ENCODE assay signal across 24 mouse cellular contexts in the genomic region with DNA sequence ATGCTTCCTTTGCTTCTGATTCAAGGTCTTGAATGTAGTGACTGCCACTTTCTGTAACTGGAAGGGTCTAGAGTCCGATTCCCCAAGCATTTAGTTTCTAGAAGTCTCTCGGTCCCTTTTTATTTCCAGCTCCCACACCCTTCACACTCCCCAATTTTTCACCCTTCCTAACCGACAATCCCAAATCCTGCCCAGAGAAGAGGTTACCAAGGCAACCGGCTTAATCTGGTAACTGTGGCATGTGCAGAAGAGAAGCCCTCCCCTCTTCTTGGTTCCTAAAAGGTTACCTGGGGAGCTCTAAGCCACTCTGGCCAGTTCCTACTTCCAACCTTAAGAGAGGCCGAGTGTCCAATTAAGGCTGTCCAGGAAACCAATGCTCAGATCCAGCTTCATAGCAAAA. TPM values are rescaled to one million over a fixed set of nuclear protein-coding genes. Genes with fewer than 3 reads are reported as not detected.
A peak's percentile ranks its signal among the peaks of the same experiment; 100 is the strongest.
DNase-seq lines count a peak whose midpoint lies in the region; ATAC-seq and TF ChIP-seq lines count a peak whose summit lies in the region.
"Had no signal": no experiment of that assay in that cellular context is flagged by ENCODE, and none has a peak within 500 bp of the region (broad histone marks: within the 10 kb centered on the region; RNA-seq: fewer than 3 reads in every experiment).

No protein-coding gene starts in this region.

- no peak for TF ChIP-seq POLR2A in olfactory bulb, adult 2 months (IDR thresholded peaks at IDR 0.05; ENCODE audit: insufficient read depth, low read depth, low read length)

- no peak overlapping the region for H3K9ac ChIP-seq in forebrain, embryonic 14.5 days (ENCODE audit: low read length)
- no peak overlapping the region for H3K9ac ChIP-seq in forebrain, embryonic 16.5 days (replicated peaks; ENCODE audit: low read depth, low read length)
- no peak overlapping the region for H3K9ac ChIP-seq in midbrain, embryonic 15.5 days
- no peak overlapping the region for H3K9ac ChIP-seq in intestine, embryonic 16.5 days (ENCODE audit: low read depth, low read length)
- H3K9ac ChIP-seq: embryonic facial prominence, embryonic 13.5 days; heart, embryonic 15.5 days; hindbrain, embryonic 15.5 days; kidney, embryonic 15.5 days; limb, embryonic 12.5 days; liver, embryonic 13.5 days; lung, embryonic 14.5 days; neural tube, embryonic 15.5 days had no signal

- DNase-seq in forebrain, embryonic 14.5 days (ENCODE audit: low spot score) = peak; percentile 14
- no peak for DNase-seq in midbrain, embryonic 10.5 days (ENCODE audit: low spot score)
- DNase-seq in brain, adult 2 months (ENCODE audit: low read depth, low spot score) = peak; percentile 69
- no peak for DNase-seq in ovary, postnatal 36 days (ENCODE audit: low spot score)
- DNase-seq: gastrocnemius, postnatal 36 days; heart, postnatal 4 days; kidney, postnatal 4 days; liver, embryonic 13.5 days; lung, embryonic 14.5 days; midbrain, embryonic 14.5 days; retina, postnatal 1 day; thymus, postnatal 36 days had no signal

- H3K27me3 ChIP-seq in forebrain, embryonic 14.5 days (replicated peaks; ENCODE audit: control insufficient read depth, insufficient read depth, low read length) = 0 out of 2 replicates have a peak, but pooled peaks cover 4% of the 10 kb centered on the region
- no peaks in the 10 kb centered on the region for H3K27me3 ChIP-seq in forebrain, embryonic 16.5 days (replicated peaks; ENCODE audit: control insufficient read depth, insufficient read depth, low read length)
- H3K27me3 ChIP-seq in midbrain, embryonic 10.5 days (ENCODE audit: low read depth, poor library complexity, severe bottlenecking) = peaks cover 41% of the 10 kb centered on the region
- no peaks in the 10 kb centered on the region for H3K27me3 ChIP-seq in midbrain, embryonic 15.5 days (replicated peaks)
- no peaks in the 10 kb centered on the region for H3K27me3 ChIP-seq in intestine, embryonic 16.5 days (replicated peaks; ENCODE audit: control insufficient read depth, insufficient read depth, low read length)
- H3K27me3 ChIP-seq: hindbrain, embryonic 15.5 days; neural tube, embryonic 15.5 days had no signal

- H3K36me3 ChIP-seq in forebrain, embryonic 14.5 days (ENCODE audit: control insufficient read depth, insufficient read depth, low read length) = peaks cover 42% of the 10 kb centered on the region
- peaks cover 16% of the 10 kb centered on the region for H3K36me3 ChIP-seq in forebrain, embryonic 16.5 days (ENCODE audit: control insufficient read depth, insufficient read depth)
- H3K36me3 ChIP-seq in midbrain, embryonic 10.5 days = peaks cover 48% of the 10 kb centered on the region
- H3K36me3 ChIP-seq in midbrain, embryonic 15.5 days (replicated peaks) = peaks cover 26% of the 10 kb centered on the region
- peaks cover 9% of the 10 kb centered on the region for H3K36me3 ChIP-seq in intestine, embryonic 16.5 days (ENCODE audit: control insufficient read depth, insufficient read depth, low read length)

- no peak overlapping the region for H3K4me3 ChIP-seq in forebrain, embryonic 14.5 days (ENCODE audit: low read depth, low read length)
- H3K4me3 ChIP-seq in forebrain, embryonic 16.5 days (replicated peaks; ENCODE audit: low read length) = no peak overlapping the region
- H3K4me3 ChIP-seq in midbrain, embryonic 10.5 days = peak overlapping the region; percentile 9
- H3K4me3 ChIP-seq in midbrain, embryonic 15.5 days = no peak overlapping the region
- no peak overlapping the region for H3K4me3 ChIP-seq in olfactory bulb, adult 2 months (ENCODE audit: insufficient read depth, low read depth, low read length)
- H3K4me3 ChIP-seq in intestine, embryonic 16.5 days (ENCODE audit: low read length) = no peak overlapping the region
- H3K4me3 ChIP-seq: embryonic facial prominence, embryonic 13.5 days; heart, embryonic 15.5 days; hindbrain, embryonic 15.5 days; kidney, embryonic 15.5 days; liver, embryonic 13.5 days; myocyte; neural tube, embryonic 15.5 days had no signal

- no peak for ATAC-seq in forebrain, embryonic 14.5 days
- no peak for ATAC-seq in forebrain, embryonic 16.5 days
- ATAC-seq in midbrain, embryonic 15.5 days (replicated peaks) = no peak
- no peak for ATAC-seq in intestine, embryonic 16.5 days

- TF ChIP-seq CTCF in olfactory bulb, adult 2 months (IDR thresholded peaks at IDR 0.05; ENCODE audit: insufficient read depth, low read depth, low read length) = no peak

- no peaks in the 10 kb centered on the region for H3K9me3 ChIP-seq in forebrain, embryonic 14.5 days (replicated peaks; ENCODE audit: control insufficient read depth, low read length)
- H3K9me3 ChIP-seq in forebrain, embryonic 16.5 days (ENCODE audit: control insufficient read depth, low read length) = no peaks in the 10 kb centered on the region
- no peaks in the 10 kb centered on the region for H3K9me3 ChIP-seq in midbrain, embryonic 10.5 days (replicated peaks)
- no peaks in the 10 kb centered on the region for H3K9me3 ChIP-seq in midbrain, embryonic 15.5 days
- H3K9me3 ChIP-seq in intestine, embryonic 16.5 days (ENCODE audit: control insufficient read depth, low read length) = no peaks in the 10 kb centered on the region
- H3K9me3 ChIP-seq: embryonic facial prominence, embryonic 13.5 days; heart, embryonic 15.5 days; hindbrain, embryonic 15.5 days; kidney, embryonic 15.5 days; limb, embryonic 12.5 days; liver, embryonic 13.5 days; neural tube, embryonic 15.5 days had no signal

- H3K4me1 ChIP-seq in forebrain, embryonic 14.5 days (ENCODE audit: control insufficient read depth, insufficient read depth, low read length) = peaks cover 9% of the 10 kb centered on the region; the same call in 1 of the 2 replicates
- H3K4me1 ChIP-seq in forebrain, embryonic 16.5 days (replicated peaks; ENCODE audit: control insufficient read depth, insufficient read depth, low read length) = peaks cover 20% of the 10 kb centered on the region
- peaks cover 54% of the 10 kb centered on the region for H3K4me1 ChIP-seq in midbrain, embryonic 10.5 days
- peaks cover 28% of the 10 kb centered on the region for H3K4me1 ChIP-seq in midbrain, embryonic 15.5 days
- H3K4me1 ChIP-seq in olfactory bulb, adult 2 months (ENCODE audit: control insufficient read depth, insufficient read depth, low read length) = peaks cover 25% of the 10 kb centered on the region
- peaks cover 23% of the 10 kb centered on the region for H3K4me1 ChIP-seq in intestine, embryonic 16.5 days (ENCODE audit: control insufficient read depth, insufficient read depth, low read length)

- H3K27ac ChIP-seq in forebrain, embryonic 14.5 days (ENCODE audit: low read depth, low read length) = no peak overlapping the region
- H3K27ac ChIP-seq in forebrain, embryonic 16.5 days (ENCODE audit: low read length) = no peak overlapping the region
- H3K27ac ChIP-seq in midbrain, embryonic 10.5 days (replicated peaks) = no peak overlapping the region
- H3K27ac ChIP-seq in midbrain, embryonic 15.5 days = no peak overlapping the region
- H3K27ac ChIP-seq in olfactory bulb, adult 2 months (ENCODE audit: insufficient read depth, low read depth, low read length) = peak overlapping the region; percentile 29; the same call in 1 of the 2 replicates
- no peak overlapping the region for H3K27ac ChIP-seq in intestine, embryonic 16.5 days (ENCODE audit: low read length)
- H3K27ac ChIP-seq: heart, embryonic 15.5 days; hindbrain, embryonic 15.5 days; kidney, embryonic 15.5 days; limb, embryonic 12.5 days; liver, embryonic 13.5 days; macrophage; neural tube, embryonic 15.5 days had no signal

- WGBS in forebrain, embryonic 14.5 days = 20% methylated on average over 5 of the region's 5 CpGs
- WGBS in forebrain, embryonic 16.5 days = 28% methylated on average over 5 of the region's 5 CpGs
- WGBS in midbrain, embryonic 10.5 days = 35% methylated on average over 5 of the region's 5 CpGs
- 16% methylated on average over 5 of the region's 5 CpGs for WGBS in midbrain, embryonic 15.5 days
- WGBS in olfactory bulb, adult 2 months = 21% methylated on average over 5 of the region's 5 CpGs
- 46% methylated on average over 5 of the region's 5 CpGs for WGBS in intestine, embryonic 16.5 days

- H3K4me2 ChIP-seq in forebrain, embryonic 14.5 days (ENCODE audit: low read length) = no peak overlapping the region
- H3K4me2 ChIP-seq in forebrain, embryonic 16.5 days (ENCODE audit: low read length) = no peak overlapping the region
- H3K4me2 ChIP-seq in midbrain, embryonic 15.5 days = no peak overlapping the region
- no peak overlapping the region for H3K4me2 ChIP-seq in intestine, embryonic 16.5 days (ENCODE audit: low read depth, low read length)
- H3K4me2 ChIP-seq: lung, embryonic 14.5 days had no signal

RNA-seq across cellular contexts. Expression of a gene that starts 1.3 kb away (rescaled TPM):
- polyA plus RNA-seq in forebrain, embryonic 14.5 days (2014; fragmentation: Nextera tagmentation; extraction: Ambion mirVana) = 3.0 and 4.5 TPM in 2 replicates
- polyA plus RNA-seq in forebrain, embryonic 16.5 days (2015; fragmentation: Nextera tagmentation; extraction: Ambion mirVana) = 4.5 and 7.3 TPM in 2 replicates
- 1.3 TPM in 2 replicates for polyA plus RNA-seq in midbrain, embryonic 10.5 days (2016; fragmentation: Nextera tagmentation; extraction: Ambion mirVana)
- 9.1 and 9.2 TPM in 2 replicates for polyA plus RNA-seq in midbrain, embryonic 15.5 days (2015; fragmentation: Nextera tagmentation; extraction: Ambion mirVana)
- 182 TPM in 1 of 2 replicates, not detected in the other for polyA plus RNA-seq in olfactory bulb, adult 2 months (2012; ENCODE audit: insufficient read depth, insufficient read length, low replicate concordance, missing spikeins)
- polyA plus RNA-seq in intestine, embryonic 16.5 days (2015; fragmentation: Nextera tagmentation; extraction: Ambion mirVana) = 0.67 and 1.1 TPM in 2 replicates

RNA-seq across cellular contexts. Expression of a gene that starts 28.1 kb away (rescaled TPM):
- 3.3 and 3.7 TPM in 2 replicates for polyA plus RNA-seq in forebrain, embryonic 14.5 days (2014; fragmentation: Nextera tagmentation; extraction: Ambion mirVana)
- polyA plus RNA-seq in forebrain, embryonic 16.5 days (2015; fragmentation: Nextera tagmentation; extraction: Ambion mirVana) = 4.6 and 5.1 TPM in 2 replicates
- polyA plus RNA-seq in midbrain, embryonic 10.5 days (2016; fragmentation: Nextera tagmentation; extraction: Ambion mirVana) = 3.7 and 3.9 TPM in 2 replicates
- 4.9 and 5.3 TPM in 2 replicates for polyA plus RNA-seq in midbrain, embryonic 15.5 days (2015; fragmentation: Nextera tagmentation; extraction: Ambion mirVana)
- polyA plus RNA-seq in olfactory bulb, adult 2 months (2012; ENCODE audit: insufficient read depth, insufficient read length, low replicate concordance, missing spikeins) = not detected in 2 replicates
- polyA plus RNA-seq in intestine, embryonic 16.5 days (2015; fragmentation: Nextera tagmentation; extraction: Ambion mirVana) = 3.4 and 3.5 TPM in 2 replicates

RNA-seq across cellular contexts. Expression of a gene that starts 30.6 kb away (rescaled TPM):
- polyA plus RNA-seq in forebrain, embryonic 14.5 days (2014; fragmentation: Nextera tagmentation; extraction: Ambion mirVana) = 41.0 and 45.0 TPM in 2 replicates
- polyA plus RNA-seq in forebrain, embryonic 16.5 days (2015; fragmentation: Nextera tagmentation; extraction: Ambion mirVana) = 52.5 and 54.6 TPM in 2 replicates
- 49.0 and 55.7 TPM in 2 replicates for polyA plus RNA-seq in midbrain, embryonic 10.5 days (2016; fragmentation: Nextera tagmentation; extraction: Ambion mirVana)
- polyA plus RNA-seq in midbrain, embryonic 15.5 days (2015; fragmentation: Nextera tagmentation; extraction: Ambion mirVana) = 56.3 and 57.7 TPM in 2 replicates
- polyA plus RNA-seq in olfactory bulb, adult 2 months (2012; ENCODE audit: insufficient read depth, insufficient read length, low replicate concordance, missing spikeins) = not detected in 2 replicates
- 23.1 and 24.3 TPM in 2 replicates for polyA plus RNA-seq in intestine, embryonic 16.5 days (2015; fragmentation: Nextera tagmentation; extraction: Ambion mirVana)

RNA-seq across cellular contexts. Expression of a gene that starts 40.0 kb away (rescaled TPM):
- polyA plus RNA-seq in forebrain, embryonic 14.5 days (2014; fragmentation: Nextera tagmentation; extraction: Ambion mirVana) = 19.3 and 20.5 TPM in 2 replicates
- 27.7 and 32.0 TPM in 2 replicates for polyA plus RNA-seq in forebrain, embryonic 16.5 days (2015; fragmentation: Nextera tagmentation; extraction: Ambion mirVana)
- polyA plus RNA-seq in midbrain, embryonic 10.5 days (2016; fragmentation: Nextera tagmentation; extraction: Ambion mirVana) = 22.9 and 24.3 TPM in 2 replicates
- 33.2 and 33.6 TPM in 2 replicates for polyA plus RNA-seq in midbrain, embryonic 15.5 days (2015; fragmentation: Nextera tagmentation; extraction: Ambion mirVana)
- polyA plus RNA-seq in olfactory bulb, adult 2 months (2012; ENCODE audit: insufficient read depth, insufficient read length, low replicate concordance, missing spikeins) = 206 and 252 TPM in 2 replicates
- polyA plus RNA-seq in intestine, embryonic 16.5 days (2015; fragmentation: Nextera tagmentation; extraction: Ambion mirVana) = 13.5 and 14.5 TPM in 2 replicates

Comparison
In these comparisons a context has a peak if more than half of its experiments do, and no peak if none do; other contexts are left out.
1. DNase-seq: peak in forebrain, embryonic 14.5 days (single experiment) and brain, adult 2 months (single experiment); none in midbrain, embryonic 10.5 days (single experiment) and ovary, postnatal 36 days (single experiment).